Mouse (Mus musculus): Measurements from ENCODE around the gene Wwox. TPM values are rescaled to one million over a fixed set of nuclear protein-coding genes. Genes with fewer than 3 reads are reported as not detected.

Wwox gene
- polyA plus RNA-seq, 1 experiment from 2014 or later = 6.6 TPM

DNA sequence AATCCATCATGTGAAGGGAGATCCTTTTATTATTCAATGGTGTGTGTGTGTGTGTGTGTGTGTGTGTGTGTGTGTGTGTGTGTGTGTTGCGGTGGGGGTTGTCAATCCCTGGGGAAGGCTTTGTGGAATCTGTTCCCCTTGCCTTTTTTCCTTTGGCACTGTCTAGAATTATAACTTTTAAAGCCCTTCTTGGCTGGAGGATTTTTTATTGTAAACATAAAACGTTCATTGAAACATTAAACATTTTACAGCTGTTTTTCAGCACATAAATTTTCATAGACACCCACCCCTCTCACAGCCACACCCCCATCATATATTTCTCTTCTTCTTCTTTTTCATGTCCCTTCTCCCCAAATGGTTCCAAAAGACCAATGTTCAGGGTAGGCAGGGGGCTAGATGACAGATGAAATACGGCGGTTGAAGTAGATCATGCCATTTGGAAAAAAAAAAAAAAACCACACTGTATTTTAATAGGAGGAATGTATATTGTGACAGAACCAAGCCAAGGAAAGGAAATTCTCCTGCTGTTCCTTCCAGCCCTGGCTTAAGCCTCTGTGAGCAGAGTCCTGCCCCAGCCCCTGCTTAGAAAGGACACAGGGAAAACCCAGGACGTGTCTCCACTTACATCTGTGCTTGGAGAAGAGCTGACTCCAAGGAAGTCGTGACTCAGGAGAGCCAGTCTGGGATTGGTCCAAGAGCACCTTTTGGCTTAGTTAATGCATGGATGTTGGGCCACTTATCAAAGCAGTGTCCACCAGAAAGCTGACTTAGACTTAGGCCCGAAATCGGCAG lies 517.1 kb downstream of the Wwox start:
- 85% methylated on average over 7 of the region's 8 CpGs for WGBS (ENCODE audit: missing documents)
- no peak overlapping the region for H3K27ac ChIP-seq

DNA sequence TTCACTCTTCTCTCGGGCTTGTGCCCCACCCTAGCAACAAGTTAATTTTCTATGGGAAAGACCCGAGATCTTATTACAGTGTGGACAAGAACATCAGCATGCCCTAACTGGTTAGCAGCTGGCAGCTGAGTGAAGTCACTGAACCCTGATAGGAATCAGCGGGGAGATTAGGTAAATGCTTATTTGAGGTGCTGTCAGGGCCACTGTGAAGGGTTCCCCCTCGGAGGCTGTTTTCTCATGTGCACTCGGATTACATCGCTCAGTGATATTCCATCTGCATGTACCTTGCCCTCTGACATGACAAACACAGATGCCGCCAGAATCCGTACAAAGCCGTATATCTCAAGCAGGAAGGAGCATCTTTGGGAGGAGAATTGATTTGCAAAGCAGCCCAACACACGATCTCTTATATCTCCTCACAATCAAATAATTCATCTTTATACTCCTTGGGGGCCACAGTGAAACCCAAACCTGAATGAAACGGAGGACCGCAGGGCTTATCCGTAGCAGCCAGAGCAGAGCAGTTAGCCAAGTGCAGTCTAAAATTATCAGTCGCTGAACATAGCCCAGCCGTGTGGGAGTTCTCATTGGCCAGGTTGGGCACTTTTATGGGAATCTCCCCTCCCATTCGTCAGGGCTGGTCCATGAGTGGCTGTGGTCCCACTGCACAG lies 519.1 kb downstream of the Wwox start:
- H3K79me2 ChIP-seq (ENCODE audit: inconsistent target) = no peaks in the 10 kb centered on the region
- H3K4me3 ChIP-seq (ENCODE audit: inconsistent target) = no peak overlapping the region
- H3K36me3 ChIP-seq (ENCODE audit: inconsistent target) = no peaks in the 10 kb centered on the region
- no peak overlapping the region for H3K27ac ChIP-seq
- WGBS (ENCODE audit: missing documents) = 96% methylated on average over 16 of the region's 16 CpGs

More for the DNA sequence above, 517.1 kb downstream of the Wwox start:
- no peaks in the 10 kb centered on the region for H3K36me3 ChIP-seq (ENCODE audit: inconsistent target)
- no peaks in the 10 kb centered on the region for H3K79me2 ChIP-seq (ENCODE audit: inconsistent target)
- no peak overlapping the region for H3K4me3 ChIP-seq (ENCODE audit: inconsistent target)

DNA sequence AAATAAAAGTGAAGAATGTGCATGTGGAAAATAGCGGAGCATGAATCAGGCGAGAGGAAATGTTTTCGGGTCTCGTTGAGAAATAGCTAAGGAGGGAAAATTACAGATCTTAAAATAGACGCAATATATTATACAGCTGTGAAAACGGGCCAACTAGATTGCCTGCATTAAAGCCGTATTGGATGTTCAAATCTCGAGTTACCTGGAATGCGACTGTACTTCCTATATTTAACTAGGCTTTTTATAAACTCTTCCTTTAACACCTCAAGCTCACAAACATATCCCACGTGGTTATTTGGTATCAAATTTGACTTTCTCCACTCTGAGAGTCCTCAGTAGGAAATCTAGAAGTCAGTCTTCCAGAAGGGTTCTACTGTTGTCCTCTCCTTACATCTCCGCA lies 520.0 kb downstream of the Wwox start:
- 89% methylated on average over 11 of the region's 11 CpGs for WGBS (ENCODE audit: missing documents)
- Histone ChIP-seq H3K36me3 (ENCODE audit: inconsistent target) (no peaks in the 10 kb centered on the region), H3K27ac (no peak overlapping the region), H3K4me3 (ENCODE audit: inconsistent target) (no peak overlapping the region), H3K79me2 (ENCODE audit: inconsistent target) (no peaks in the 10 kb centered on the region)

DNA sequence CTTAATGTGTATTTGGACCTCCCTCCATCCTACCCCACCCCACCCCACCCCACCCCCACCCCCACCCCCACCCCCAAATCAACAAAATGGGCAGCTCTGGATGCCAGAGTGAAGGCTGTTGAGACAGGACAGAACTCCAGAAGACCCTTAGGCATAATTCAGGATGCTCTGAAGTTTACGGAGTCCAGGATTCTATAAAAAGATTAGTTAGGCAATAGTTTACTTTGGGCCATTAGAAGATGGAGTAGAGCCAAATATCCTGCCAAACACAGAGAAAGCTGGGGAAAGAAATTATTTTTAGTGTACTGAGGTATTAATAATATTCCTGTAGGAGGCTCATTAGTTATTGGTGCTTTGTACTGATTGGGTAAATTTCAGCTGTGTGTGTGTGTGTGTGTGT lies 523.0 kb downstream of the Wwox start:
- Histone ChIP-seq H3K4me3 (ENCODE audit: inconsistent target) (no peak overlapping the region), H3K79me2 (ENCODE audit: inconsistent target) (no peaks in the 10 kb centered on the region), H3K36me3 (ENCODE audit: inconsistent target) (no peaks in the 10 kb centered on the region), H3K27ac (no peak overlapping the region)
- 100% methylated on average over 1 of the region's 1 CpGs for WGBS (ENCODE audit: missing documents)

DNA sequence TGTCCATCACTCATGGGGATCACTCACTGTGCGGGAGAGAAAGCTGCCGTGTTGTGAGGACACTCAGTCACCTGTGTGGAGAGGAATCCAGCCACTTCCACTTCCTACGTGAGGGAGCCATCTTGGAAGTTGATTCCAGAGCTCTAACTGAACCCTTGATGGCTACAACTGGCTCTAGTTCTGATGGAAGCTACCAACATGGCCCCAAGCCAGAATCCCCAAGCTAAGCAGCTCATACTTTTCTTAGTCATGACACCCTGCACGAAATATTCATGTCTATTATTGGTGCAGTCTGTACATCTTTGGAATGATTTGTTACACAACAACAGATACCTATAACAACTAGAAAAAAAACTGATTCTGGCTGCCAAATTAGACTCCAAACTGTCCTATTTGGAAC lies 523.8 kb downstream of the Wwox start:
- H3K79me2 ChIP-seq (ENCODE audit: inconsistent target) = no peaks in the 10 kb centered on the region
- 94% methylated on average over 4 of the region's 4 CpGs for WGBS (ENCODE audit: missing documents)
- H3K36me3 ChIP-seq (ENCODE audit: inconsistent target) = no peaks in the 10 kb centered on the region
- H3K4me3 ChIP-seq (ENCODE audit: inconsistent target) = no peak overlapping the region
- no peak overlapping the region for H3K27ac ChIP-seq

DNA sequence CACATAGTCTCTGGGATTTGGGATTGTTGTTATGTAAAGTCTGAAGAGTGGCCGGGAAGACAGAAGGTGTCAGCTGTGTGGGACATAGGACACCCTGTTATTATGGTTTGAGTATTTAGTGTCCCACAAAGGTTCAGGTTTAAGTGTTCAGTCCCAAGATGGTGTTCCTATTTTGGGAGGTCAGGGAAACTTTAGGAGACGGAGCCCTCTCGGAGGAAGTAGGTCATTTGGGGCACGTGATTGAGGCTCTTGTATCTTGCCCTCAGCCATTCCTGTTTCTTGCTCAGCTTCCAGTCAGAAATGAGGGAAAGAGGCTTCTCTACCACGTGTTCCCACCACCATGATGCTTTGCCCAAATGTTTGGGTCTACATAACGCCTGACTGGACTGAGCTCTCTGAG lies 524.8 kb downstream of the Wwox start:
- 89% methylated on average over 6 of the region's 6 CpGs for WGBS (ENCODE audit: missing documents)
- H3K79me2 ChIP-seq (ENCODE audit: inconsistent target) = no peaks in the 10 kb centered on the region
- no peaks in the 10 kb centered on the region for H3K36me3 ChIP-seq (ENCODE audit: inconsistent target)
- no peak overlapping the region for H3K27ac ChIP-seq
- no peak overlapping the region for H3K4me3 ChIP-seq (ENCODE audit: inconsistent target)

DNA sequence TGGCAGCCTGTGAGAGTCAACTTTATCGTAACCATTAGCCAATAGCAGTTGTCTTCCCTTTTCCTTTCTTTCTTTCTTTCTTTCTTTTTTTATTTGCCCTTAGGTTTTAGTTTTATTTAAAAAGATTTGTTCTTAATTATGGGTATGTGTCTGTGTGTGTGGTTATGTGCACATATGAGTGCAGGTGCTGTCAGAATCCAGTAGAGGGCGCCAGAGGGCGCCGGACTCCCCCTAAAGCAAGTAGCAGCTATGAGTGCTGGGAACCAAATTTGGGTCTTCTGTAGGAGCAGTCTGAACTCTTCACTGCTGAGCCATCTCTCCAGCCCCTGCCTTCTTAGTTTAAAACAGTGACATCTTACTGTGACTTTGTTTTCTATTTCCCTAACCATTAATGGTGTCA lies 529.4 kb downstream of the Wwox start:
- 90% methylated on average over 4 of the region's 4 CpGs for WGBS (ENCODE audit: missing documents)
- Histone ChIP-seq H3K36me3 (ENCODE audit: inconsistent target) (no peaks in the 10 kb centered on the region), H3K79me2 (ENCODE audit: inconsistent target) (no peaks in the 10 kb centered on the region), H3K4me3 (ENCODE audit: inconsistent target) (no peak overlapping the region), H3K27ac (no peak overlapping the region)

DNA sequence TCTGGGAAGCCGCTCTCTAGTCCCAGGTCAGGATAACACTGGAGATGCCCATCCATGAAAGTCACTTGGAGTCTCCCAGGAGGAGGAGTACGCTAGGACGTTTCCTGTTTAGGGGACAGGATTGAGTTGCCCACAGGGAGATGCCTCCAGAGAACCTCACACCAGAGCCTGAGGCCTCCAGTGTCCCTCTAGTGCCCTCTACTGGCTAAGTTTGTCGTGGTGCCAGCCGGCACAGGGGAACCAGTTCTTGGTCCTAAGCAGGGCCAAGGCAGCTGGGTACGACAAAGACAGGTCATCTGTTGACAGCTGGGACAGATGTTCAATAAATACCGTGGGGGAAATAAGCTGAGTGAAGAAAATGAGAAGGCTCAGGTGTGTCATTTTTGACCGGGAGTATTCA lies 531.9 kb downstream of the Wwox start:
- 34% methylated on average over 8 of the region's 8 CpGs for WGBS (ENCODE audit: missing documents)
- Histone ChIP-seq H3K79me2 (ENCODE audit: inconsistent target) (no peaks in the 10 kb centered on the region), H3K27ac (no peak overlapping the region), H3K36me3 (ENCODE audit: inconsistent target) (no peaks in the 10 kb centered on the region), H3K4me3 (ENCODE audit: inconsistent target) (no peak overlapping the region)

DNA sequence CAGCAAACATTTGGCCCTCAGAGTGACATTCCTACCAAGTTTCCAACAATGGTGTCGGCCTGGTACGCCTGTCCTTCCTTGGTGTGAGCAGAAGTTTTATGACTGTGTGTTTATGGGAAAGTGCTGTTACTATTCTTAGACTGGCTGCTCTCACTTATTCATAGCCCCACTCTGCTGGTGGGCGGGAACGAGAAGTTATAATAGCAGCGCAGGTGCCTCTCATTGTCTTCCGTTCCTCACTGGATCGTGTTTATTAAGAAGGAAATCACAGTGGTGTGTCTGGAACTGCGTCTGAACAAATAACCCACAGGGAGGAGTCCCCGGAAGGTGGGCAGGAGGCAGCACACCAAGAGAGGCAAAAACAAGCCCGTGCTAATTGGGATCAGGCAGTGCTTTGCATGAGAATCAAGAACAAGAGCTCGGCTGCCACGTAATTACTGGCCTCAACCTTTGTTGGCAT lies 533.6 kb downstream of the Wwox start:
- H3K4me3 ChIP-seq (ENCODE audit: inconsistent target) = no peak overlapping the region
- H3K79me2 ChIP-seq (ENCODE audit: inconsistent target) = no peaks in the 10 kb centered on the region
- no peaks in the 10 kb centered on the region for H3K36me3 ChIP-seq (ENCODE audit: inconsistent target)
- 10% methylated on average over 12 of the region's 12 CpGs for WGBS (ENCODE audit: missing documents)
- H3K27ac ChIP-seq = no peak overlapping the region

DNA sequence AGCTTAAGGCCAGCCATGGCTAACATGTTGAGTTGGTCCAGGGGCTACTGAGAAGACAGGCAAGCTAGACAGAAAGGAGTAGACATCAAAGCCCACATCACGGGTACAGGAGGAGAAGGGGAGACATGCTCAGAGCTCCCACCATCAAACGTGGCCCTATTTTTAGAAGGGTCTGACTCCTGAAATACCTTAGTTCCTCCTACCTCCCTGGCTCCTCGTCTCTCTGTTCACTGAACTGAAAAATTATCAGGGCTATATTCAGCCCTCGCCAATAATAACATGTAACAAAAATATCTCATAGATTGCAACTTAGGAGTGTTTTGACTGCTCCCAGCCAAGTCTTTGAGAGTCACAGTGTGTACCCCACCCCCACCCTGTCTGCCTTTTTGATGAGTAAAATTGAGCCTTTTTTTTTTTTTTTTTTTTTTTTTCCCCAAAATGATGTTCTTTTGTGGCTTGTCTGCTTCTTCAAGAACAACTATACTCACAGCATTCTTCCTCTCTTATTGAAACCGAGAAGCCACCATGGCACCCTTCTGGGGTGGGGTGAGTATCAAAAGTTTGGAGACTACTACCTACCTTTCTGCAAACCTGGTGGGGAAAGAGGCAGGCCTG lies 535.0 kb downstream of the Wwox start:
- no peaks in the 10 kb centered on the region for H3K79me2 ChIP-seq (ENCODE audit: inconsistent target)
- H3K36me3 ChIP-seq (ENCODE audit: inconsistent target) = no peaks in the 10 kb centered on the region
- WGBS (ENCODE audit: missing documents) = 70% methylated on average over 5 of the region's 5 CpGs
- no peak overlapping the region for H3K4me3 ChIP-seq (ENCODE audit: inconsistent target)
- H3K27ac ChIP-seq = no peak overlapping the region

DNA sequence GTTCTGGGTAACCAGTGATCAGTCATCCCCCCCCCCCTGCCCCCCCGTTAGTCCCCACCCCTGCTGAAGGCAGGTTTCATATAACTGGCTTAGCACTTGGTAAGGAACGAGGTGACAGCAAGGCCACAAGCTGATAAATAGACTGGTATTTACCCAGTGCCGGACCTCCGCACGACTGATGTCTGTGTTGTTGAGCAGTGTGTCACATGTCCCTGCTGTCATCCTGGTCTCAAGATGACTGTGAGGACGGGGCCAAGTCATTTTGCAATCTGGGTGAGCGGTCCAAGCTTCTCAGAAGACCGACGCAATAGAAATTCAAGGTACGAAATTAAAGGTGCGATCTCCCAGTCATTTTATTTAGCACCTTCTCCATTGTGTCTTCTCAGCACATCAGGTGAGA lies 538.3 kb downstream of the Wwox start:
- no peak overlapping the region for H3K27ac ChIP-seq
- H3K4me3 ChIP-seq (ENCODE audit: inconsistent target) = no peak overlapping the region
- no peaks in the 10 kb centered on the region for H3K36me3 ChIP-seq (ENCODE audit: inconsistent target)
- 98% methylated on average over 6 of the region's 11 CpGs for WGBS (ENCODE audit: missing documents)
- no peaks in the 10 kb centered on the region for H3K79me2 ChIP-seq (ENCODE audit: inconsistent target)

DNA sequence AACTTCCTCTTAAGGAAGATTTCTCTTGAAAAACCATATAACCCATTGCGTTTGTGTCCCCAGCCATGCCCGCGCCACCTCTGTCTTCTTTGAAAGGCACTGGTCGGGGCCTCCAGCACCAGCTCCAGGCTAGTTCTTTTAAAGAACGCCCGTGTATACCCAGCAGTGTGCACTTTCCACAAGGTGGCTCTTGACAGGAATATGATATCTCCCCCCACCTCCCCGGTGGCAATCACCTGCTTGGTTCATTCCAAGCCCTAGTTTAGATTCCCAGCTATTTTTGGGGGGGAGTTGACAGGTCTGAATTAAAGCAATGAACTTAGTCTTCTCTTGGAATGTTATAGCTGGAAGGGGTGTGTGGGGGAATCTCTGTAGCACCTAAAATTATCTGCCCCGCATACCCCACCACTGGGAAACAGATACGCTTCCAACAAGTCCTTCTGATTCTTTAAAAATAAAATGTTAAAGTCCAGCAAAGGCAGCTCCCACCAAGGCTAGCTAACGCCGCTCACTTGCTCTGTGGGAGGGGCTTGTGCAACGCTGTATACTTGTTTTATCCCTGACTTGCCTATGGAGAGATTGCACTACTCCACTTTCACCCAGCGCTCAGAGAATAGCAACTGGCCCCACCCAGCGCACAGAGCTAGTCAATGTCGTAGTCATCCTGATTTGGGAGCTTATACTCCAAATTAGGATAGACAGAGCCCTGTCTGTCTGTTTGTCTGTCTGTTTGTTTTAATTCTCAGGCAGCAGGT lies 538.9 kb downstream of the Wwox start:
- Histone ChIP-seq H3K27ac (no peak overlapping the region), H3K79me2 (ENCODE audit: inconsistent target) (no peaks in the 10 kb centered on the region), H3K4me3 (ENCODE audit: inconsistent target) (no peak overlapping the region), H3K36me3 (ENCODE audit: inconsistent target) (no peaks in the 10 kb centered on the region)
- WGBS (ENCODE audit: missing documents) = 90% methylated on average over 15 of the region's 15 CpGs

DNA sequence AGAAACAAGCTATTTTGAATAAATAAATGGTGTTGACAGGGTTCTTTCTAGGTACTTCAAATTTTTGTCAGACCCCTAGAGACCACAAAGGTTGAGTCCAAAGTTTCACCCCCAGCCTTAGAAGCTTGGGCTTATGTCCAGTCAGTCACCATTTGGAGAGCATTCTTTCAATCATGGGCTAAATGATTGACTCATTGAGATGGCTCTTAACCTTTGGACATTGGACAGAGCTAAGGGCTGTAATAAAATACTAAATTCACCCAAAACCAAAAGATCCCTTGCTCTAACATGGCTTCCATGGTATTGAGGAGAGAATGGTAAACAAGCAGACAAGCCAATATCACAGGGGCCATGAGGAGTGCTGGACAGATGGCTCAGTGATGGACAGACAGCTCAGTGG lies 540.2 kb downstream of the Wwox start:
- no peaks in the 10 kb centered on the region for H3K36me3 ChIP-seq (ENCODE audit: inconsistent target)
- H3K79me2 ChIP-seq (ENCODE audit: inconsistent target) = no peaks in the 10 kb centered on the region
- H3K27ac ChIP-seq = no peak overlapping the region
- H3K4me3 ChIP-seq (ENCODE audit: inconsistent target) = no peak overlapping the region

DNA sequence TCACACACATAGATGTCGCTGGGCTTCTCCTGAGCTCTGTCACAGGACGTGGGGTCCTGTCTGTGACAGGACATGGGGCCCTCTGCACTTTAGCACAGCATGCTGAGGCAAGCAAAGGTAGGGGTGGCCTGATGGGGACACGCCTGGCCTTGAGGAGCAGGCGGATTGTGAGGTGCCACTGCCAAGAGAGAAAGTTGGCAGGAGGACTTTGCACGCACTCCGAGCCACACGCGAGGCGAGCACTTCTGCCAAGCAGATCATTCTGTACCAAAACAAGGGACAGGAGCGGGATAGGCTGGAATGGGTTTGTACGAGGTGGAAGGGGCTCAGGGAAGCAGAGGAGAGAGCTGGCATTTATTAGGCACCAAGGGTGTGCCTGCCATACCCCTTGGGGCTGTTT lies 543.3 kb downstream of the Wwox start:
- Histone ChIP-seq H3K79me2 (ENCODE audit: inconsistent target) (no peaks in the 10 kb centered on the region), H3K4me3 (ENCODE audit: inconsistent target) (no peak overlapping the region), H3K27ac (no peak overlapping the region), H3K36me3 (ENCODE audit: inconsistent target) (no peaks in the 10 kb centered on the region)
- WGBS (ENCODE audit: missing documents) = 85% methylated on average over 11 of the region's 11 CpGs

DNA sequence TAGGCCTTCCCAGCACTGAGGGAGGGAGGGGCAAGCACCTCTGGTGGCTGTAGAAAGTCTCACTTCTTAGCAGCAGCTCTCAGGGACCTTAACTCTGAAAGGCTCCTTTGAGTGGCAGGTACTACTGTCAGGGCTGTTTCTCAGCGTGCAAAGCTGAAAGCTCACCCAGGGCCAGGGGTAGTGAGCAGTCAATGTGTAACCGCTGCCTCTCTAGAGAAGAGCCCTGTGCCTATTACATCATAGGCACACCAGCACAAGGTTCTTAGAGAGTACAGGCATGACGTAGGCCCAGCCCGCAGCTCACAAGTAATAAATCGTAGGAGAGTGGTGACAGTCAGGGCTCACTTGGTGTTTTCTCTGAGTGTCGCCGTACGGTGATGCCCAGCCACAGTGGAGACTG lies 545.0 kb downstream of the Wwox start:
- no peaks in the 10 kb centered on the region for H3K36me3 ChIP-seq (ENCODE audit: inconsistent target)
- H3K4me3 ChIP-seq (ENCODE audit: inconsistent target) = no peak overlapping the region
- 83% methylated on average over 8 of the region's 8 CpGs for WGBS (ENCODE audit: missing documents)
- no peak overlapping the region for H3K27ac ChIP-seq
- no peaks in the 10 kb centered on the region for H3K79me2 ChIP-seq (ENCODE audit: inconsistent target)
